Mouse (Mus musculus) monocyte, adult 2 months (primary cell): ENCODE measurements around the gene Tom1l1.
"Not testable (repeated sequence)": the region's sequence is repeated elsewhere in the genome, so short reads cannot be mapped to it uniquely, and the experiment has no call there.

Experiments used
- DNase-seq, 2 experiments: peaks; one replicate each; pipeline ENCODE4 v3.0.0; 2022; ENCODE audit warnings: low spot score in 2 of 2, low read depth in 1 of 2

The Tom1l1 gene

DNA sequence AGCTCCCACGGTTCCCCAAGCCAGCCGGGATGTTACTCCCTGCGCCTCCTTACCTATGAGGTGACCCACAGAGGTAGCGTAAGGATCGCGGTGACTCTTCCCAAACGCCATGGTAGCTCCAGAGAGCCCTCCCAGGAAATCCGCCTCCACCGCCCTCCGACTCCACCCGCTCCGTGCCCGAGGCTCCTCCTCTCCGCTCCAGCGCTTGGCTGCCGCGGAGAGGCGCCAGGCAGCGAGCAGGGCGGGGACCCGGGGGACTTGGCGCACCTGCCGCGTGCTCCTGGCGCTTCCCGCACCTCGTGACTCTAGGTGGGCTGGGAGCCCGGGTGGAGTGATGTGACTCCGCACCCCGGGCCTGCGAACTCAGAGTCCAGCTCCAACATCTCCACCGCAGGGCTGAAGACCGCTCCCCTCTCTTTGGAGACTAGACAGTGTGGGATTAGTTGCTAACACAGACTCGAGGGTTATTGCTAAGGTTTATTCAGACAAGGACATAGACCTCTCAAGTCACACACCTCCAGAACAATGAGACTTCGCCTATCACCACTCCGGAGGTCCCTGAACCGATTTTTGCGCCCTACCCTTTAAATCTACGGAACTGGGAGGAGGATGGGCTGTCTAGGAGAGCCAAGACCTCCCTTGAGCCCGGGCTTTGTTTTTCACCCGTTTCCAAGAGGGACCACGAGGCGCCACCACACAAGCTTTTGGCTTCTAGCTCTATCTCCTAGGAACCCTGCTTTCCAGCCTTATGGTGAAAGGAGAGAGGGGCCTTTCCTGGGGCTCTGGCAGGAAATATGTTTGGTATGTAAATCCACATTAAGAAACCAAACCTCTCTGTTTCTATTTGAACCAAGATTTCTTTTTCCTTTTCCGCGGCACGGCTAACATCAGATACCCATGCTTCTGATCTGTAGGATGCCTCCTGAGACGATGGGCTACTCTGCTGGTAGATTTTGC is at the start of gene Tom1l1:
Gene Tom1l1, minus strand, starts transcription at position 907 of the 957 bp plus-strand sequence.
- DNase-seq = no peak

DNA sequence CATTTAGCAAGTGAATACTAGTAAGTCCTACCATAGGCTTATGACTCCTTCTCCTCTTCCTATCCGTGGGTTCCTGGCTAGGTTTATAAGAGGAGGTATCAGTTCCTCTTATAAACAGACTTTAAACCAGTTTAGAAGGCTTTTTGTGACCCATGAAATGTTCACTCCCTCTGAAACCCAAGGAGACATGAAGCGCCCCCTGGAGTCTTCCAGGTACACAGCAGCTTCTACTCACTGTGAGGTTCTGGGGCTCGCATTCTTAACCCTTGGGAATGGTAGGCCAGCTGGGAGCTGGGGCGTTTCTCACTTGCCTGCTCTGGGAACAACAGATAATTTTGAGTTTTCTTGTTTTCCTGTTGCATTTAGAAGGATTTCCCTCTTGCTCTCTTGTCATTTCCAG is 45.4 kb upstream of the Tom1l1 start:
- no peak for DNase-seq

DNA sequence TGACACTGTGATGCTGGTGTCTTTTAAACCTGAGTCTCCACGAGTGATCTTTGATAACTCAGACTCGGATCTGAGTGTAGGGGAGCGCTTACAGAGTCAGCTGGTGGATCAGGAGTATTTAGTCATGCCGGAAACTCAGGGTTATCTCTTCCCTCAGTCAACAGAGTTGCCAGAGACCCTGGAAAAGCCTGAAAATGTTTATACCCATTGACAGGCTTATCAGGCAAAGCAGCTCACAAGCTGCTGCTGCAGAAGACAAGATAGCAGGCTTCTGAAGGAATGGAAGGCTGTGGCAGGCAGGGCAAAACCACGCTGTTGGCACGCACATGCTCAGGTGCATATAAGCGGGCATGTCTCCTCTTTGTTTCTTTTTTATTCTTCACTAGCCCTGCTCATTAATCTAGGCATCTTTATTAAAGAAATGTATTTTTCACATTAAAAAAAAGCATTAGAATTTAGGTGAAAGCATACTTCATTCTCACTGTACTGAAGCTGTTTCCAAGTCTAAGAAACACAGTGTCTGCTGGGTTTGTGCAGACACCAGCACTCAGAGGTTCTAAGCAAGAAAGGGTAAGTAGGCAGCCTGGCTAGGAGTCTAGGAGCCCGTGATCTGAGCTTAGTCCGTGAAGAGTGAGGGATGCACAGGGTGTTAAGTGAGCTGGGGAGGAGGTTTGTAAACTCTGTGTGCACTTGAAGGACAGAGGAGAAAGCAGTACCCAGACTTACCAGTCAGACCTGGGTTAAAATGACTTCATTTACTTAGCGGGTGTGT is 39.4 kb upstream of the Tom1l1 start:
- DNase-seq = no peak

DNA sequence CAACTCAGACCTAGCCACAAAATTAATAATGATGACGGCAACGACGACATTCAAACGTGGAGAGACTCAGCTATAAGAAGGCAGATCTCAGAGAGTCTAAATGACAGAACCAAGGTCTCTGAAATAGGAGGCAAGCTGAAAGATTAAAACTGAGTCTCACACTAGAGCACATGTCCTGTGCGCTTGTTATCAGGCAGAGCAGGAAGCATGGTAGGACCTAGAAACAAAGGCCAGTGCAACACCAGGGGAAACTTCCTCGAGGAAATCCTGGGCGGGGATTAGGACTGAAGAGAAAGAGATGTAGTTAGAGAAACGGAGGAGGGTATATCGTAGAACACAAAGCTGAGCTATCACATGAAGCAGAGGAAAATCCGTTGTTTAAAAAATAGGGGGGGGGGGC is 38.6 kb upstream of the Tom1l1 start:
- no peak for DNase-seq

DNA sequence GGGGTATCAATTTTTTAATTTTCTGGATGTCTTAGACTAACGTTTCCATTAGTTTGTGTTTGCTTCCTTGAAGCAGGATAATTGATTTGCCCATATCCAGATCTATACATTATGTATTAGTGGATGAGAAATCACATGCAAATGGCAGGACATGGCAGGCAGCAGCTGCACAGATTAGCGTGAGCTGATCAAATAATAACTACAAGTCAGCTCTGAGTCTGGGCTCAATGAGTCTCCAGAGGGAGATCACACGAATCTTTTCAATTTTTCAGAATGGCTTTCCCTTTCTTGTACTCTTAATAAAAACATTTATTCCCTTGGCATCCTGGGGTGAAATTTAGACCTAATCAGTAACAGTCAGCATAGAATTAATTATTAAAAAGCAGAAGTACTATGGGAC is 34.1 kb upstream of the Tom1l1 start:
- no peak for DNase-seq

DNA sequence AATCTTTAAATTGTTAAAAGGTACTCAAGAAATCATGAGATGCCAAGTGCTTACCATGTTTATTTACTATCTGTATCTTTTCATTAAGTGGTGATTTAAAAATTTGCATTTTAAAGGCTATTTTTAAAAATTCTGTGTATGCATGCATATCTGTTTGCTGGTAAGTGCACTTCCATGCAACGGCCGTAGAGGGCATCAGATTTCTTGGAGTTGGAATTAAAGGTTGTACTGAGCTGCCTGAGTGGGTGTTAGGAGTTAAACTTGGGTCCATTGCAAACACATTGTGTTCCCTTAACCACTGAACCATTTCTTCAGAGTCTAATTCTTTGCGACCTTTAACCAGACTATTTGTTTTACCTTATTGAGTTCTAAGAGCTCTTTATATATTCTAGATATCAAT is 29.6 kb upstream of the Tom1l1 start:
- DNase-seq = no peak

DNA sequence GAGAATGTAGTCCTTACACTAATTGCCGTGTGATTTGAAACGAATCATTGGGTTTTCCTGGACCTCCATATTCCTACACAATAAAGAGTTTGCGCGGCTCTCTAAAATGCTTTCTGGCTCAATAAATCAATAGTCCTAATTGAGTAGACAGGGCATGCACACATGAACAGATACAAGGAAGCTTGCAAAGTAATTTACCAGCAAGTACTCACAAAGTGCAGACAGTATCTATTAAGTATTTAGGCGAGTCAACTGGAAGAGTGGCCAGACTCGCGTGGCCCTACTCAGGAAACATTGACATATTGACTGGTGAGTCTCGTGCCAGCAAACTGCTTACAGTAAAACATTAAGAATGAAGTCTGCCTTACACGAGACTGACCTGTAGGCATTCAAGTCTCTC is 23.4 kb upstream of the Tom1l1 start:
- DNase-seq = no peak

DNA sequence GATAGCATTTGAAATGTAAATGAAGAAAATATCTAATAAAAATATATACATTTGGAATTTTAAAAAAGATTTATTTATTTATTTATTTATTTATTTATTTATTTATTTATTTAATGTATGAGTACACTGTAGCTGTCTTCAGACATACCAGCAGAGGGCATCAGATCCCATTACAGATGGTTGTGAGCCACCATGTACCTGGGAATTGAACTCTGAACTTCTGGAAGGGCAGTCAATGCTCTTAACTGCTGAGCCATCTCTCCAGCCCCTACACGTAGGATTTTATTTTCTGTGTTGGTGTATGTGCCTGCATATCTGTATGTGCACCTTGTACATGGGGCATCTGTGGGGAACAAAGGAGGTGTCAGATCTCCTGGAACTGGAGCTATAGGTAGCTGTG is 19.0 kb upstream of the Tom1l1 start:
- DNase-seq = not testable (repeated sequence)

DNA sequence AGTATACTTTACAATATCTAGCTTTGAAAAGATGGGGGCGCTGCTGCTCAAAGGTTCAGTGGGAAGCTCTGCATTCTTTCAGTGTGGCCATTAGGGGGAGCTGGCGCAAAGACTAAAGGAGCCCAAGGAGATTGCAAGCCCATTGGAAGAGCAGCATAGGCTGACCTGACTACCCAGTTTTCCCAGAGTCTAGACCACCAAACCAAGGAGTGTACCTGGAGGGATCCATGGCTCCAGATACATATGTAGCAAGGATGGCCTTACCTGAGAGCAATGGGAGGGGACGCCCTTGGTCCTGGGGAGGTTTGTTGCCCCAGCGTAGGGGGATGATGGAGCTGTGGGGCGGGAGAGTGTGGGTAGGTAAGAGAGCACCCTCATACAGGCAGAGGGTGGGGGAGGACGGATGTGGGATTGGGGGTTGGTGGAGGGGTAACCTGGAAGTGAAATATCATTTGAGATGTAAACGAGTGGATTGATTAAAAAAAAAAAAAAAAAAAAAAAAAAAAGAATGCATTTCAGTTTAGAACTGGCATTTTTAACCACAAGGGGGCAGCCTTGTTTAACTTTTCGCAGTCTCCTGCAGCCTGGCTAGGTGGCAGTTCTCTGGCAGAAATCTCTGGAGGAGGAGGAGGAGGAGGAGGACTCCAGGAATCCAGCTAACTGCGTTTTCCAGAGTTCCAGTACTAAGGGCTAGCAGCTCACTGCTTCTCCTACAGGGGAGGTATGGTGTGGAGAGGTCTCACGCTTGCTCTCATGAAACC is 9.5 kb upstream of the Tom1l1 start:
- no peak for DNase-seq

DNA sequence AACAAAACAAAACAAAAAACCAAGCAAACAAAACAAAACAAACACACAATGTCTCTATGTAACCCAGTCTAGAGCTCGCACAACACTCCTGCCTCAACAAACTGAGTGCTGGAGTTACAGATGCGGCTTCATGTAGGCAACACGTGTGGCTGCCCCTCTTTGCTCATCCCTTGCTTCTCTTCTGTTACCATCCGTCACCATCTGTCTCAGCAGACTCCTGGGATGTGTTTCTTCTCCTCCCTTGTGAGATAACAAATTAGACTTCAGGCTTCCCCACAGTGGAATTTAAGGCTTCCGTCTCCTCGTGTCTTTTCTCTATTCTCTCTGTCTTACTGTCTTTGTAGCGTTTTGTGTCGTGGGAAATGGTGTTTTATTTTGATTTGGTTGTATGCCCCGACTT is 7.6 kb upstream of the Tom1l1 start:
- DNase-seq = no peak

DNA sequence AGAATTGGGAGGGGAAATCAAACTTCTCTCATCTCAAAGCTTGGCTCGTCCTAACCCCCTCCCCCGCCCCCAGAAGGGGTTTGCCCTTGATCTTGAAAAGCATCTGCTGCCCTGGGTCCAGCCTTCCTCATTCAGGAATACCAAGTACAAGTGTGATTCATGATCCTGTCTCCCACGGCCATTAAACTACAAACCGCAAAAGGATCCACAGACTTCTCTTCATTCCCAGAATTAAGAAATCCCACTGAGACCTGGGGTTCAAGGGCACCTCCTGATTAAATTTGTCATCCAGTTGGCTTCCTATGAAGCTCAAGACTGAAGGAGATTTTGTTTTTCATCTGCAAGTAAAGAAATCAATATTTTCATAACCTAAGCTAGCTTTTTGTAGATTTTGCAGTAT is 6.0 kb upstream of the Tom1l1 start:
- no peak for DNase-seq

DNA sequence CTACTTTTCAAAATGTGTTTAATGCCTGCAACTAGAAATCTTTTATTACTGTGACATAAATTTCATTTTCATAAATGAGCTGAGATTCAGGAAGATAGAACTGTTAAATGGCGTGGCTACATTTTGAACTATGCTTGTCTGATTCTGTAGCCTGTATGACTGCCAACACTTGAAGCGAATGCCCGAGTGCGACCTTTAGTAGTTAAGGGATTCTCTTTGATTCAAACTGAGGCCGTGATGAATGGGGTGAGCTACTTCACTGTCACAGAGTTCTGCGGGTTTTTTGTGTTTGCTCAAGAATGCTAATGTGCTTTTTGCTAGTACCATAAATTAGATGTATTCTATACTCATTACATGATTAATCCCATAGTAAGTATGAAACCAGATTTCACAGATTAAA is 2.2 kb upstream of the Tom1l1 start:
- DNase-seq = no peak

DNA sequence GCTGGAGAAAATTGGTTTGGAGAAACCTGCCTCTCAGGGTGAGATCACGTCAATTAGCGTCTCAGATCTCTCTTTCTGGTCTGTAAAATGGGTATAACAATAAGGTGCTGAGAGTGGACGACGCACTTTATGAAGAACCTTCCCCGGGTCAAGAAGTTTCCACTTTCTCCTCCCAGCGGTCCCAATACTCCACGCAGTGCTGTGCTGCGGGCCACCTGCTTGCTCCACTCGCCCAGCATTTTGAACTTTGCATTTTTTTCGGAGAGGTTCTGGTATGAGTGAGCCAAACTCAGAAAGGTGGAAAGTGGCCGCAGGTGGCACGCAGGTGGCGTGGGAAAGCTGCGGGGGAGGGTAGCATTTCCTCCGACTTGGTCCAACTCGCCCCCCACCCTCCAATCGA is 1.1 kb downstream of the Tom1l1 start:
- DNase-seq = no peak

DNA sequence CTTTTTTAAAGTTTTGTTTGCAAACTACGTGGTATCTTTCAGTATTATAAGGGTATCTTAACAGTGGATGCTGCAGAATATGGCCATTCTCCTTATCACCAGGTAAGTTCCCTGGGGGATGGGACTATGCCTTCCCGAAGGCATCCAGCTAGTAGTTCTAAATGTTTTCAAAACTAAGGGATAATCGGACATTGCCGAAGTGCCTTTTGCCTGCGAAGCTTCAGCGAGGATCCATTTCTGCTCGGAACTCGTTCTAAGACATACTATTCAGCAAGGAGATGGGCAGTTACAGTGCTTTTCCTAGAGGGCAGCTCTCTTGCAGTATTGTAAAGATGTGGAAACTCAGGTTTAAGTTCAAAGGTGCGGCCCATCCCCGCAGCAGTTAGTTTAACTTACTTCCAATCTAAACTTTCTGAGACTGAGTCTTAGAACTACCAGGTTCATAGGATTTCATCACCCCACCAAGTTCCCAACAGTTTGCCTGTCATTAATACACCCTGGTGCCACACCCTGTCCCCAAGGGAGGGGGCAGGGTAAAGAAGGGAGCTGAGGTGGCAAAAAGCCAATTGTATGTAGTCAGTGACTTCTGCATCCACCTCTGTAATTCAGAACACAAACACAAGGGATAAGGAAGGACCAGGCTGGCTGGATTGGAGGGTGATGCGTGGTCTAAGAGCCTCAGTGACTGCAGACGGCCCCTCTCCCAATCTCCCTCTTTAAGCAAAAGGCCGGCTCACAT is 1.7 kb downstream of the Tom1l1 start:
- no peak for DNase-seq

DNA sequence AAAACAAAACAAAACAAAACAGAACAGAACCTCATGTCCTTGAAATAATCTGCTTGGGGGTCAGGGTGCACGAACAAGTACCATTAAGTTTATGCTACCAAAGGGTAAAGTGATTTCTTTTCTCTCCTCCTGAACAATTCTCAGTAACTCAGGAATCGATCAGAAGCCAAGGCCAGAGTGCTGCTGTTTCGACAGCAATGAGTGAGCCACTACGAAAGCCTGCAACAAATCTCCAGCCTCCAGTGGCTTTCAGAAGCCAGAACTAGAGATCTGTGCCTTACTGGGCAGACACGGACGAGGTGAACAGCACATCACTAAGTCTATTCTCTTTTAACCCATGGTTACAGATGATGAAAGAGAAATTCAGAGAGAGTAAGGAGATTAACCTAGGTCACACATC is 3.0 kb downstream of the Tom1l1 start:
- no peak for DNase-seq

DNA sequence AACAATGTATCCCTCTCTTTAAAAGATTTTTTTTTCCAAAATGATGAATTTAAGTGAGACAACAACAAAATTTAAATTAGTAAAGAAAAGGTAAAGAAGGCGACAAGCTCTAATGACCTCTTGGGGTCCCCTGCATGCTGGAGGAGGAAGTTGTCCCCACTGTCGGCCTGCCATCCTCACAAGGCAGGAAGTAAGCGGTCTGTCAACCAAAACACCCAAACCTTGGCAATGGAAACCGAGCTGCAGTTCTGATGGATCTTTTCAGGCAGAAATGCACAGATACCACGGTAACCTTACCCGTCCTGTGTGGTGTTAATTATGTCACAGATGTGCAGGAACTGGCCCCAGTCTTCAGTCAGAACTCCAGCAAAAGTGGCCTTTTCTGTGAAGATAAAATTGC is 3.4 kb downstream of the Tom1l1 start:
- DNase-seq = no peak

DNA sequence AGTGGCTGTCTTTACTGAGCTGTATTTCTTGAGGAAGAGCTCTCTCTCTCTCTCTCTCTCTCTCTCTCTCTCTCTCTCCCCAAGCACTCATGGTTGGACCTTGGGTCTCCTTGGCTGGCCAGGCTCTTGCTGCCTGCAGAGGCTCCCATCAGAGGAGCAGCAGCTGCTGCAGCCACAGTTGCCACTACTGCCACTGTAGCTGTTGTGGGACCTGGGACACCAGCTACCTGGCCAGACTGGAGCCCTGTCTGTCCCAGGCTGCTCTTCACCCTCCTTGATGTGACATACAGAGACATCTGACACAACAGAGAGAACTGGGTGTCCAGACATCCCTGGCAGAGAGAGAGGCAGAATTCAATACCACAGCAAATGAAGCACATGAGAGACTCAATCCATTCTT is 7.0 kb downstream of the Tom1l1 start:
- DNase-seq = no peak

DNA sequence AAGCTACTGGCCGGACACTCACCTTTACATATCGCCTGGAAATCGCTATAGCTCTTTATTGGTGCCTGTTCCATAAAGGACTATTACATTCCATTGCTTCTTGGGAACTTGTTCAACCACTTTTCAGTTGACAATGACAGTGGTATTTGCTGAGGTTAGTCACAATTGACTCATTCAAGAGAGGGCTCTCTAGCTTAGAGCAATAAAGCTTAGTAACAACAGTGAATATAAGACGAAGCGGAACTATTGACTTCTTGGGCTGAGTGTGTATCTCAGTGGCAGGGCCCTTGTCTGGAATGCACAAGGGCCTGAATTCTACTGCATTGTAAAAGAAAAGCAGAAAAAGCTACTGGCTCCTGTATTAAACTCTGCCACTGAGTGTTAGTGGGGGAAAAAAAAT is 9.6 kb downstream of the Tom1l1 start:
- no peak for DNase-seq

DNA sequence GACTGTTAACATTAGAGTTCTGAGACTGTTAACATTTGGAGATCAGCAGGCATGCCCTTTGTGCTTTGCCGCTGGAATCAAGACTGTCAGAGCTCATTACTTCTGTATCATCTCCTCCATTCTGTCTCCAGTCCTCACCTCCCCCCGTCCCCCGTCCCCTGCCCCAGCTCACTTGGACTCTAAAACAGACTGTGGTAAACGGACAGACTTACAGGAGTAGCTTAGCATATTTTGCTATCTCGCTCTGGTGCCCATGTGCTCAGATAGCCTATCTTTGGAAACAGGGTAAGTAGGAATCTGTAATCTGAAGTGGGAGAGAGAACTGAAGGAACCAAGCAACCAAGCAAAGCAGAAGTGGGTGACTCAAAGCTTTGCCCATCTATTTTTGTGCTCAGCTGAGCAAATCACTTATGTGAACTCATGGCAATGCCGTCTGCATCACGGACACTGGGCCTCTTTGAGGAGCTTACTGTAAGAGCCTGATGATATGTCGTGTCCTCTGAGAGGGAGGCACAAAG is 10.3 kb downstream of the Tom1l1 start:
- no peak for DNase-seq

DNA sequence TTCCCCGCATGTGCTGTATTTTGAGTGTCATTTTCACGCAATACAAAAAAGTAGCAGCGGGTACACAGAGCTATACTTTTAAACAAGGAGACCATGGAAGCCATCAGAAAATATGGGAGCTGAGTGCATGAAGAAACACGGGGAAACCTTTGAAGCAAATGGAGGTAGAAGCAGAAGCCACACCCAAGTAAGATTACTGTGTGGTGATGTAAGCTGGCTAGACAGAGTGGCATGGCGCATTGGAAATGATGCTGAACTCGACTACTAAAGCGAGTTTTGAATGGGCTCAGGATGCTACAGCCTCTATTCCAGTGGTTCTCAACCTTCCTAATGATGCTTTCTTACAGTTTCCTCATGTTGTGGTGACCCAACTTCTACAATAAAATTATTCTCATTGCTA is 11.1 kb downstream of the Tom1l1 start:
- DNase-seq = no peak
